Mouse (Mus musculus): Measurements from ENCODE around the gene Dip2b. TPM values are rescaled to one million over a fixed set of nuclear protein-coding genes. Genes with fewer than 3 reads are reported as not detected.

Dip2b gene
- total and polyA plus RNA-seq, 3 experiments, result 13.9 to 68.9 (median 15.4) TPM

GRCm38 (mm10) chr15:100057698-100058097, 19.2 kb downstream of the Dip2b start:
- Histone ChIP-seq H3K36me3 (ENCODE audit: control insufficient read depth in 1 of 2, insufficient read depth in 2 of 2, low read length in 2 of 2) (peaks cover 0 to 5% of the 10 kb centered on the region in 2 experiments; a peak in 2 of 4 replicates), H3K27me3 (ENCODE audit: control insufficient read depth in 1 of 2, insufficient read depth in 2 of 2, low read length in 2 of 2) (no peaks in the 10 kb centered on the region), H3K4me1 (ENCODE audit: control insufficient read depth in 1 of 2, insufficient read depth in 2 of 2, low read length in 2 of 2) (peaks cover 5 to 8% of the 10 kb centered on the region in 2 experiments; a peak in 3 of 4 replicates), H3K9ac (ENCODE audit: control insufficient read depth, low read depth, low read length, poor library complexity, severe bottlenecking) (no peak overlapping the region), H3K27ac (ENCODE audit: control insufficient read depth, low read depth, low read length) (no peak overlapping the region), H3K9me3 (replicated peaks; ENCODE audit: insufficient read depth, low read length) (no peaks in the 10 kb centered on the region), H3K79me2 (ENCODE audit: control insufficient read depth, insufficient read depth, low read length, poor library complexity) (no peaks in the 10 kb centered on the region; the same call in 1 of the 2 replicates), H3K4me3 (ENCODE audit: control insufficient read depth in 1 of 2, insufficient read depth in 1 of 2, low read depth in 2 of 2, low read length in 2 of 2) (no peak overlapping the region)
- peak; percentile 56; the same call in 1 of the 2 replicates for TF ChIP-seq MEF2A (IDR thresholded peaks at IDR 0.05; ENCODE audit: extremely low read depth, insufficient replicate concordance, low read depth, low read length, poor library complexity, severe bottlenecking)
- TF ChIP-seq E2F4 (IDR thresholded peaks at IDR 0.05; ENCODE audit: borderline replicate concordance, low read depth, low read length), result no peak
- TF ChIP-seq ZMIZ1 (IDR thresholded peaks at IDR 0.05; ENCODE audit: low read depth, low read length), result no peak
- TF ChIP-seq MAFK (IDR thresholded peaks at IDR 0.05; ENCODE audit: borderline replicate concordance, low read depth, low read length), result no peak
- TF ChIP-seq TCF12 (IDR thresholded peaks at IDR 0.05; ENCODE audit: low read depth, low read length), result no peak
- peak; percentile 46; the same call in 1 of the 2 replicates for TF ChIP-seq MAX (IDR thresholded peaks at IDR 0.05; ENCODE audit: low read length)
- peak; percentile 37 to 58; a peak in 3 of 4 replicates for TF ChIP-seq EP300 (IDR thresholded peaks at IDR 0.05; ENCODE audit: low read depth in 1 of 2, low read length in 2 of 2)
- TF ChIP-seq MXI1 (IDR thresholded peaks at IDR 0.05; ENCODE audit: low read depth, low read length), result peak; percentile 18; the same call in 1 of the 2 replicates
- no peak for TF ChIP-seq MAZ (IDR thresholded peaks at IDR 0.05; ENCODE audit: low read depth, low read length)
- TF ChIP-seq RCOR1 (IDR thresholded peaks at IDR 0.05; ENCODE audit: low read depth, low read length), result peak; percentile 40; the same call in 1 of the 2 replicates
- no peak for TF ChIP-seq GATA1 (IDR thresholded peaks at IDR 0.05; ENCODE audit: low read depth, low read length)
- no peak for TF ChIP-seq POLR2AphosphoS5 (IDR thresholded peaks at IDR 0.05; ENCODE audit: borderline replicate concordance, low read depth, low read length)
- TF ChIP-seq MYB (IDR thresholded peaks at IDR 0.05; ENCODE audit: low read depth, low read length), result no peak
- no peak for TF ChIP-seq ETS1 (IDR thresholded peaks at IDR 0.05; ENCODE audit: low read depth, low read length)
- TF ChIP-seq RAD21 (IDR thresholded peaks at IDR 0.05; ENCODE audit: low read depth, low read length), result no peak
- no peak for TF ChIP-seq JUND (IDR thresholded peaks at IDR 0.05; ENCODE audit: low read depth, low read length)
- no peak for DNase-seq (ENCODE audit: low read depth, low spot score)

DNA sequence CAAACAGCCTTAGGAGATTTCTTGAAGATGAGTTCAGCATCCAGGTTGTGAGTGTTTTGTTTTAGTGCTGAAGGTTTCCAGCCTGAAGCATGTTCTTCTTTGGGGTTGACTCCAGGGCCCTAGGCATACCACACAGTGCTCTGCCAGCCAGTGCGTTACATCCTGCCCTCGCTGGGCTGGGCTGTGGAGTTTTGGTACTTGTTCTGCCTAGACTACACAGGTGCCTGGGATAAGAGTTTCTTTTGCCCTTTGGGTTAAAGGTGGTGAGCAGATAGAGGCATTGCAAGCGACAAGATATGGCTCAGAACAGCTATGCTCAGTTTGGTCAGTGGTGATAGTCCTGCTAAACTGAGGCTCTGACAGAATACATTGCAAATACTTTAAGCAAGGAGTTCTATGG, 19.7 kb downstream of the Dip2b start:
- Histone ChIP-seq H3K36me3 (ENCODE audit: control insufficient read depth in 1 of 2, insufficient read depth in 2 of 2, low read length in 2 of 2) (peaks cover 0 to 5% of the 10 kb centered on the region in 2 experiments; a peak in 2 of 4 replicates), H3K27ac (ENCODE audit: control insufficient read depth, low read depth, low read length) (no peak overlapping the region), H3K4me3 (ENCODE audit: control insufficient read depth in 1 of 2, insufficient read depth in 1 of 2, low read depth in 2 of 2, low read length in 2 of 2) (no peak overlapping the region), H3K79me2 (ENCODE audit: control insufficient read depth, insufficient read depth, low read length, poor library complexity) (no peaks in the 10 kb centered on the region; the same call in 1 of the 2 replicates), H3K9me3 (replicated peaks; ENCODE audit: insufficient read depth, low read length) (no peaks in the 10 kb centered on the region), H3K27me3 (ENCODE audit: control insufficient read depth in 1 of 2, insufficient read depth in 2 of 2, low read length in 2 of 2) (no peaks in the 10 kb centered on the region), H3K9ac (ENCODE audit: control insufficient read depth, low read depth, low read length, poor library complexity, severe bottlenecking) (no peak overlapping the region), H3K4me1 (ENCODE audit: control insufficient read depth in 1 of 2, insufficient read depth in 2 of 2, low read length in 2 of 2) (peaks cover 5 to 8% of the 10 kb centered on the region in 2 experiments; a peak in 3 of 4 replicates)
- TF ChIP-seq CTCF (IDR thresholded peaks at IDR 0.05 in 2 of 3, conservative IDR thresholded peaks at IDR 0.05 in 1 of 3; ENCODE audit: control insufficient read depth in 1 of 3, insufficient read depth in 1 of 3, low read depth in 2 of 3, low read length in 3 of 3, poor library complexity in 1 of 3, severe bottlenecking in 1 of 3), result no peak
- DNase-seq (ENCODE audit: low read depth, low spot score), result no peak
